Mouse (Mus musculus) megakaryocyte, embryonic 14.5 days (primary cell): ENCODE measurements around the gene Setd1a.

Experiments used
- FLI1 ChIP-seq: IDR thresholded peaks from 2 replicates; pipeline ENCODE4 v1.6.1; 2012; ENCODE audit warnings: low read length, inconsistent platforms, mixed read lengths
- GATA1 ChIP-seq: IDR thresholded peaks from 3 replicates; pipeline ENCODE4 v1.6.1; 2012; ENCODE audit warnings: mixed read lengths, low read length, inconsistent platforms, borderline replicate concordance

DNA sequence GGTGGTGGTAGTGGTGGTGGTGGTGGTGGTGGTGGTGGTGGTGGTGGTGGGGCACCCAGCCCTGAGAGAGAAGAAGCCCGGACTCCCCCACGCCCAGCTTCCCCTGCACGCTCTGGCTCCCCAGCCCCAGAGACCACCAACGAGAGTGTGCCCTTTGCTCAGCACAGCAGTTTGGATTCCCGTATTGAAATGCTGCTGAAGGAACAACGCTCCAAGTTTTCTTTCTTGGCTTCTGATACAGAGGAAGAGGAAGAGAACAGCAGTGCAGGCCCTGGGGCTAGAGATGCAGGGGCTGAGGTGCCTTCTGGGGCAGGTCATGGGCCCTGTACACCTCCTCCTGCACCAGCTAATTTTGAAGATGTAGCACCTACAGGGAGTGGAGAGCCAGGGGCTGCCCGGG lies 8.8 kb downstream of the Setd1a start, which contains the start of gene Gm49388:
- TF ChIP-seq FLI1: no peak
- TF ChIP-seq GATA1: no peak
